Mouse (Mus musculus) ES-Bruce4 (cell line): Measurements from ENCODE around the gene Fam13a. TPM values are rescaled to one million over a fixed set of nuclear protein-coding genes. Genes with fewer than 3 reads are reported as not detected.

ENCODE experiments used
- H3K27ac ChIP-seq: 2 replicates; pipeline ENCODE4 v1.5.1; 2012; ENCODE audit warnings: low read length, inconsistent platforms; ENCODE audit not compliant: insufficient read depth
- H3K27me3 ChIP-seq: 2 replicates; pipeline ENCODE4 v1.6.1; 2012; ENCODE audit warnings: mild to moderate bottlenecking, low read length, inconsistent platforms; ENCODE audit not compliant: control insufficient read depth, poor library complexity, insufficient read depth, severe bottlenecking
- H3K36me3 ChIP-seq: 2 replicates; pipeline ENCODE4 v1.6.1; 2012; ENCODE audit warnings: inconsistent platforms, mild to moderate bottlenecking, low read length, moderate library complexity; ENCODE audit not compliant: control insufficient read depth, poor library complexity, insufficient read depth, severe bottlenecking
- H3K4me1 ChIP-seq: one replicate; pipeline ENCODE4 v1.8.1; 2011; ENCODE audit warnings: low read length; ENCODE audit not compliant: control insufficient read depth, insufficient read depth
- H3K4me3 ChIP-seq: 2 replicates; pipeline ENCODE4 v1.5.1; 2011; ENCODE audit warnings: low read depth, mild to moderate bottlenecking, low read length
- H3K9ac ChIP-seq: 2 replicates; pipeline ENCODE4 v1.6.1; 2012; ENCODE audit warnings: low read depth, mild to moderate bottlenecking, inconsistent platforms; ENCODE audit not compliant: poor library complexity, severe bottlenecking
- H3K9me3 ChIP-seq: replicated peaks from 2 replicates; pipeline ENCODE4 v1.6.1; 2012; ENCODE audit warnings: mild to moderate bottlenecking, low read length, inconsistent platforms; ENCODE audit not compliant: control insufficient read depth, poor library complexity, insufficient read depth, severe bottlenecking
- CTCF ChIP-seq: IDR thresholded peaks from one replicate; pipeline ENCODE4 v1.8.1; 2011; ENCODE audit warnings: low read depth, low read length
- EP300 ChIP-seq: IDR thresholded peaks from 2 replicates; pipeline ENCODE4 v1.6.1; 2011; ENCODE audit warnings: low read depth, low read length; ENCODE audit not compliant: insufficient read depth
- POLR2A ChIP-seq: IDR thresholded peaks from one replicate; pipeline ENCODE4 v1.8.1; 2011; ENCODE audit warnings: low read length; ENCODE audit not compliant: insufficient read depth
- polyA plus RNA-seq: library from polyadenylated mRNA; stranded (reverse); fragments of >200 nt; gene quantifications from 2 replicates; pipeline ENCODE4 v1.2.4, GENCODE M21; 2011; ENCODE audit warnings: low read depth; ENCODE audit not compliant: missing spikeins, insufficient read depth, insufficient read length

Fam13a gene
- polyA plus RNA-seq, 1 experiment: 1.6 TPM

- TF ChIP-seq EP300: no peak
- TF ChIP-seq CTCF: no peak
- no peak for TF ChIP-seq POLR2A
- Histone ChIP-seq H3K9ac (no peak overlapping the region), H3K27ac (no peak overlapping the region), H3K27me3 (no peaks in the 10 kb centered on the region), H3K9me3 (no peaks in the 10 kb centered on the region), H3K4me1 (no peaks in the 10 kb centered on the region), H3K36me3 (no peaks in the 10 kb centered on the region; the same call in 1 of the 2 replicates), H3K4me3 (no peak overlapping the region)
These were observed 131.0 kb downstream of the Fam13a start for GRCm38 (mm10) chr6:58893307-58893706.

GRCm38 (mm10) chr6:58889917-58890316 is 134.4 kb downstream of the Fam13a start:
- Histone ChIP-seq H3K9ac (no peak overlapping the region), H3K9me3 (no peaks in the 10 kb centered on the region), H3K4me1 (no peaks in the 10 kb centered on the region), H3K27ac (no peak overlapping the region), H3K27me3 (no peaks in the 10 kb centered on the region), H3K36me3 (no peaks in the 10 kb centered on the region; the same call in 1 of the 2 replicates), H3K4me3 (no peak overlapping the region)
- TF ChIP-seq CTCF (no peak), EP300 (no peak), POLR2A (no peak)

GRCm38 (mm10) chr6:58882271-58882670 is 142.1 kb downstream of the Fam13a start:
- no peaks in the 10 kb centered on the region for H3K27me3 ChIP-seq
- H3K27ac ChIP-seq: no peak overlapping the region
- no peak overlapping the region for H3K4me3 ChIP-seq
- TF ChIP-seq EP300 (no peak), POLR2A (no peak)
- no peaks in the 10 kb centered on the region; the same call in 1 of the 2 replicates for H3K36me3 ChIP-seq
- H3K9me3 ChIP-seq: no peaks in the 10 kb centered on the region
- H3K4me1 ChIP-seq: no peaks in the 10 kb centered on the region
- no peak overlapping the region for H3K9ac ChIP-seq

Other genes with a start within 250 kb of the Fam13a start
- 34.5 and 40.7 TPM in 2 replicates for gene Herc3, start 193.1 kb downstream of the Fam13a start, polyA plus RNA-seq
- gene Nap1l5, start 117.5 kb downstream of the Fam13a start, polyA plus RNA-seq: not detected in 2 replicates
- gene Tigd2, start 184.3 kb upstream of the Fam13a start, polyA plus RNA-seq: 8.8 and 10.7 TPM in 2 replicates